Mouse (Mus musculus) MN1 (cell line): ENCODE data around the gene Gripap1.
"Not testable (repeated sequence)": the region's sequence is repeated elsewhere in the genome, so short reads cannot be mapped to it uniquely, and the experiment has no call there.

ENCODE experiments used
- DNase-seq: peaks from one replicate; pipeline ENCODE4 v3.0.0-alpha.2; 2016; ENCODE audit warnings: low spot score

Gripap1 gene

DNA sequence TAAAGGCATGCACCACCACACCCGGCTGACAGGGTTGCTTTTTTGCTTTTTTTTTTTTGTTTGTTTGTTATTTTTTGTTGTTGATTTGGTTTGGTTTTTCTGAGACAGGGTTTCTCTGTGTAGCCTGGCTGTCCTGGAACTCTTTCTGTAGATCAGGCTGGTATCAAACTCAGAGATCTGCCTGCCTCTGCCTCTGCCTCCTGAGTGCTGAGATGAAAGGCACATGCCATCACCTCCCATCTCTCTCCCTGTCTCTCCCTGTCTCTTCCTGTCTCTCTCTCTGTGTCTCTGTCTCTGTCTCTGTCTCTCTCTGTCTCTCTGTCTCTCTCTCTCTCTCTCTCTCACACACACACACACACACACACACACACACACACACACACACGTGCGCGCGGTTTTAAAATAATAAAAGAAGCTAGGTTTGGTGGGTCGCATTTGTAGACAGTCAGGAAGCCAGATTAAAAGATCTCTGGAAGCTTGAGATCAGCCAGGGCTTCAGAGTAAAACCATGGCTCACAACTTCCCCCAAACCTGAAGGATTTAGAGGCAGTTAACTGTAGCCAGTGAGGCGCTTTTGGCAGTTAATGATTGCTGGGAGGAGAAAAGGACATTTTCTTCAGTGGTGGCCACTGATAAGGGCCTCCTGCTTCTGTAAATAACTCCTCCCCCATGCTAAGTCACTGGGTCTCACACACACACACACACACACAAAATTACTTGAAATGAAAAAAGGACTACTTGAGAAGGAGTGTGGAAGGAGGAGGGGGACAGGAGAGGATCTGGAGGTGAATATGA, 10.9 kb upstream of the Gripap1 start:
- DNase-seq = no peak

DNA sequence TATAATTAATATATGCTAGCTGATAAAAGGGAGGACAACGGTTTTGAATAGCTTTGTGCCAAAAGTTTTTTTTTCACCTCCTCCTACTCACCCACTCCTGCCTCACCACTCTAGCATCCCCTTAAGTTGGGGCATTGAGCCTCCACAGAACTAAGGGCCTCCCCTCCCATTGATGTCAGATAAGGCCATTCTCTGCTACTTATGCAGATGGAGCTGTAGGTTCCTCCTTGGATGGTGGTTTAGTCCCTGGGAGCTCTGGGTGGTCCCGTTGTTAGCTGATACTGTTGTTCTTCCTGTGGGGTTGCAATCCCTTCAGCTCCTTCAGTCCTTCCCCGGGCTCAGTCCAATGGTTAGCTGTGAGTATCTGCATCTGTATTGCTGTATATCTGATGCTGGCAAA, 10.3 kb upstream of the Gripap1 start:
- no peak for DNase-seq

DNA sequence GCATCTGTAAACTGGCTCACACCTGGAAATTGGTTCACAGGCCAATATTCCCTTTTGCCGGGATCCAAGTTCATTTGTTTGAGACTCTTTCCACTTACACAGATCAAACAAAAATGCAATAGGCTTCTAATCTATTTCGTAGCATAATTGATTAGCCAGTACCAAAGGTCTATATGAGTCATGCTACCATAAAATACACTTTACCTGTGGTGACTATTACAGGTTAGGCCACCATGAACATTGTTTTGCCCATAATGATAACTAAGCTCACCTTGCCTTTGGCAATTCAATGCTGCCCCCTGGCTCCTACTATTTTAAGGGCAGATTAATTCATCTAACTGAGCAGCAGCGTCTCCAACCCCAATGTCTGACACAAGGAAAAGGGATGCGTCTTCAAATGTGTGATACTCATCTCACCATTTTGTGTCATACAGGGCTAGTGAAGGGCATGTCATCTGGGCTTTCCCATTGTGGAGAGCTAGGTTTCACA, 6.9 kb upstream of the Gripap1 start:
- DNase-seq = no peak

DNA sequence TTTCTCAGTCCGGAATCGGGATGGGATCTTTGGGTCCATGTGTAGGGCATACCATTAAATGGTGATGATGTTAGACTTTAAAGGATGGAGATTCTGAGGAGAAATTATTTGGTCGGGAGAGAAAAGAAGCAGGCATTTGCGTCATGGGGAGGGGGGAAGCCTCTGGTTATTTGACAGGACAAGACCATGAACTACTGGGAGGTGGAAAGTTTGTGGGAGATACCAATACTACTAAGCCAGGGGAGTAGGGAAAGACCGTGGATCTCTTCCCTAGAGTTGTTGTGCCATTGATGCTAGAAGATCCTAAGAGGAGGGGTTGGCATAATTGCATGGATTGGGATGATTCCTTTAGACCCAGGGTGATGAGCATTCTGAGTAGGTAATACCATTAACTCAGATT, 744 bp downstream of the Gripap1 start:
- peak; percentile 26 for DNase-seq

DNA sequence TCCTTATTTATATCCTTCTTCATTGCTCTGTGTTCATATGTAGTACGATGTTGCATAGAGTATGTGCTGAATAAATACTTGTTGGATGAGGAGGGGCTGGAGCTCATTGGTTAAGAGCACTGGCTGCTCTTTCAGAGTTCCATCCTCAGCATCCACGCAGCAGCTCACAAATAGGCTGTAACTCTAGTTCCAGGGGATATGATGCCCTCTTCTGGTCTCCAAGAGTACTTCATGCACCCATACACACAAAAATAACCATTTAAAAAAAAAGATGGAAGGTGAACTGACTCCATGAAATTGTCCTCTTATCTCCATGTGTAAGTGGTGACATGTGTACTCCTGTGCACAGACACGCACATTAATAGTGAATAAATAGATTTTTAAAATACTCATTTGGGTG, 3.8 kb downstream of the Gripap1 start:
- peak; percentile 12 for DNase-seq

DNA sequence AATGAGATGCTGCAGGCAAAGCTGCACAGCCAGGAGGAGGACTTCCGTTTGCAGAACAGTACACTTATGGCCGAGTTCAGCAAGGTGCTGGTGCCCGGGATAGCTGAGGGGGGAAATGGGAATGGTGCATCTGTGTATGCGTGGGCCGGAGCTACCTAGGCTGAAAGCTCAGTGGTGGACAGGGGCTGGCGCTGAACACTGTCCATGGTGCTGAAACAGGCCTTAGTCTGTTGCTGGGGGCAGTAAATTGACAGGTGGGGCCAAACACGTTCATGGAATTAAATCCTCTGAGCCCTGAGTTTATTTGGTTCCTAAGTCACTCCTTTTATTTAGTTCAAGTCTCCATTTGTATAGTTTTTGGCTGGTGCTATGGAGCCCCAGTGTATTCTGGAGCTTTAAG, 5.5 kb downstream of the Gripap1 start:
- DNase-seq = no peak

DNA sequence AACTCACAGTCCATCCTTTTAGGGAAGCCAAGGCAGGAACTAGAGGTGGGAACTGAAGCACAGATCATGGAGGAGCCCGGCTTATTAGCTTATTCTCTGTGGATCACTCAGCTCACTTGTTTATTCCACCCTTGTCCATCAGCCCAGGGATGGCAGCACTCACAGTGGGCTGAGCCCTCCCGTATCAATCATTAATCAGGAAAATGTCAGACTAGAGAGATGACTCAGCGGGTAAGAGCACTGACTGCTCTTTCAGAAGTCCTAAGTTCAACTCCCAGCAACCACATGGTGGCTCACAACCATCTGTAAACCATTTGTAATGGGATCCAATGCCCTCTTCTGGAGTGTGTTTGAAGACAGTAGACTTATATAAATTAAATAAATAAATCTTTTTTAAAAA, 7.8 kb downstream of the Gripap1 start:
- DNase-seq = no peak

DNA sequence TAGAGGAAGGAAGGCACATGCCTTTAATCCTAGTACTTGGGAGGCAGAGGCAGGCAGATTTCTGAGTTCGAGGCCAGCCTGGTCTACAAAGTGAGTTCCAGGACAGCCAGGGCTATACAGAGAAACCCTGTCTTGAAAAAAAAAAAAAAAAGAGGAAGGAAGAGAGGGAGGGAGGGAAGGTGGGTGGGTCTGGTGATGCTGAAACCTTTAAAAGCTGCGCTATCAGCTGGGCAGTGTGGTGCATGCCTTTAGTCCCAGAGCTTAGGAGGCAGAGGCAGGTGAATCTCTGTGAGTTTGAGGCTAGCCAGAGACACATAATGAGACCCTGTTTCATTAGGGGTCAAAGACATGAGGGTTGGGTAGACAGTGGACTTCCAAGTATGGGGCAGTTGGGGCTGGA, 12.6 kb downstream of the Gripap1 start:
- DNase-seq = not testable (repeated sequence)

DNA sequence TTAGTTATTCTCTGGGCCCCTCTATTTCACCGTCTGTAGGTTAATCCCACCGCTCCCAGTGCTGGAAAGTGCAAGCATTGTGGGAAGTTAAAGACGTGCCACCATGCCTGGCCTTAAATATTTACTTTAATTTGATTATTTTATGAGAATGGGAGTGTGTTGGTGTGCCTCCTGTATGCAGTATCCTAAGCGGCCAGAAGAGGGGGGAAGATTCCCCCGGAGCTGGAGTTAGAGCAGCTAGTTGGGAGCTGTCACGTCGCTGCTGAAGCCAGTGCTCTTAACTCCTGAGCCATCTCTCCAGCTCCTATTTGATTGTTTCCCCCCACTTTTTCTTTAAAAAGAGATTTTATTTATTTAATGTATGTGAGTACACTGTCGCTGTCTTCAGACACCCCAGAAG, 25.5 kb downstream of the Gripap1 start:
- not testable (repeated sequence) for DNase-seq

DNA sequence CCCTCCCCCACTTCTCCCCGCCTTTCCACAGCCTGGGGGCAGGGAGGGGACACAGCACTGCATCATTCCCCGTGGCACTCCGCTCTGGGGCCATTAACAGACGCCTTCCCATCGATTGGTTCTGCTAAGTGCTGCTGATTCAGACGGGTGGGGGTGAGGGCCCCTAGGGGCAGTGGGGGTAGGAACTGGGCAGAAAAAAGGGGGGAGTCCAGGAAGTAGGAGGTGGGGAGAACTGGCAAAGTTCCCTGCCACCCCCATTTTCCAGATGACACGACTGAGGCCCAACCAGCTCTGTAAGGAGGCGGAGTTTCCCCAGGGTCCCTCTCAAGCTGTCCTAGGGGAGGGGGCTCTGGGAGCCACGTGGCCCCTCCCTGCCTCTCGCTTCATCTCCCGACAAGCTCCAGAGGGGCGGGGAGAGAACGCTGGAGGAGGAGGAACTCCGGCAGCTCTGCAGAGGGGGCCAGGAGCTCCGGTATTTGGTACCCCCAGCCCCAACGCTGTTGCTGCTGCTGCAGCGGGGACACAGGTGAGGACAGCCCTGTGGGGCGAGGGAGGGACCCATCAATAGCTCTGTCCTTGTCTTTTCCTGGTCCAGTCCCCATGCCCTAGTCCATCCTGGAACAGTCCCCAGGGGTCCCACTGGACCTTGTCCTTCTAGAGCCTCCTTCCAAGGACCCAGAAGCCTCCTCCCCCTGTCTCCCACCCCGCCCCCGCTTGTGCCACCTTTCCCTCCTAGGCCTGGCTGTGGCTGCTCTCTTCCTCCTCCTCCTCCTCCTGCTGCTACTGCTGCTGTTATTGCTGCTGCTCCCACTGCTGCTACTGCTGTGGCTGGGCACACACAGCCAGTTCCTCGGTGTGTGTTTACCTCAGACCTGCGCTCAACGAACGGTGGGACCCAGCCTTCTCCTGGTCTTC, 32.6 kb downstream of the Gripap1 start, which contains the start of gene Kcnd1:
Gene Kcnd1 (plus strand): TSS at position 425 of the 915 bp plus-strand sequence.
- DNase-seq = peak; percentile 36

DNA sequence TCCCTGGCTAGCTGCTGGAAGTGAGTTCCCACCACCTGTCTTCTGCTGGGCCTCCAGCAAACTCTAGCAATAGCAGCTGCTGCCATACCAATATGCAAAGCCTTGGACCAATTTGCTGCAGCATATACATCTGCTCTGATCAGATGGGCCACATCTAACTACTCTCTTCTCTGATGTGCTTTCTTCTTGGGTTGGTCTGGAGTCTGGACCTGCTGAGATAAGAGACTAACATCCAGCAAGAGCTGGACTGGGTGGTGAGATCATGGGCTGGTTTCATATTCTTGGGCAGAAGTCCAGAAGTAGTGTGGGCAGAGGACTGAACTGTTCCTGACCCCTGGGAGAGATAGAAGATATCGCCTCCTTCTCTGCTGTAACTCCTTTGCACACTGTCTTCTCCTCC, 47.6 kb downstream of the Gripap1 start:
- peak; percentile 51 for DNase-seq

DNA sequence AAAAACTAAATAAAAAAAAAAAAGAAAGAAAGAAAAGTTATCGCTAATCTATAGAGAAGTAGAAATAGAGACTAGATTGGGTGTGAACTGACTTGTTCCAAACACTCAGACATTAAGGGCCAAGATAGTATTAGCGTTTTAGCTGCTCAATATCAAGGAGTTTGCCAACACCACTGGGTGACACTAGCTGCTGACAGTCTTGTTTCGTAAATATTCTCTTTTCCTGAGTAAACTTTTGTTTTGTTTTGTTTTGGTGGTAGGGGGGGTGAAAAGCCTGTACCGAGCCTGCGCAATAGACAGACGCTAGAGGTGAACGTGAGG, 51.2 kb downstream of the Gripap1 start:
- no peak for DNase-seq

DNA sequence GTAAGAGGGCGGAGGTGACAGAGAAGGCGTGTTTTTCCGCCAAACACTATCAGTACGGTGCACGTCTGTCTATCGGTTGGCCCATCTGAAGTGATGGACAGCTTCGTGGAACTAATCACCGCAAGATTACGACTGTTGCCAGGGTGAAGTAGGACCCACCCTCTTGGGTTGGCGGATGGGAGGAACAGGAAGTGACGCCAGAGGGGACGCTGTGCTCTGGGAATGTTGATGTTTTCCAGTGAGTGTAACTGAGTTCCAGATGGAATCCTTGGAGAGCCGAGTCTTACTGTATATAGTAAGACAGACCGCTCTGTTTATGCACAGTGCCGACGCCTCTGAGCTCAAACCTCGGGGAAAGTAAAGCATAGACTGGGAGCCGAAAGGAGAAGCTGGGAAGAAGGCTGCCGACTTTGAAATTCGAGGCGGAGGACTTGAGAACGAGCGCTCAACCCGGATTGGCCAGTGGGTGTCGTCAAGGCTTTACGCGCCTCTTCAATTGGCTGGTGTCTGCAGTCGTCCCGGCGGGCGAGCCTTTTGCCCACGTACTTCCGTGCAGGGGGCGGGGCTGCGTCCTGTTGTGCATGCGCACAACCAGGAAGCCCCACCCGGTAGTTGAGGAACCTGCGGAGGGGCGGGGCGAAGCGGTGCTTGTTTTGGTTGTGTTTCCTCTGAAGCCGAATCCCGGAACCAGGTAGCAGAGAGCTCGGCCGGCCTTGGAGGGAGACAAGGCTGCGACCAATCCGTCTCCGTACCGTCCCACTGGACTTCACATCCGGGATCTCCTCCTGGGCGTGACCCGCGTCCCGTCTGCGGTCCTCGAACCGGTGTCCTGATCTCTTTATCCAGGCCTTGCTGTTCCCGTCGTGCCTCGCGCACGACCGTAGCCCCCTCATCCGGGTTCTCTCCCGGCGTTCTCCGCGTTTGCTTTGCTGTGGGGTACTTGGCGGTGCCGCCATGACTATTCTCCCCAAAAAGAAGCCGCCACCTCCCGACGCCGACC, 51.9 kb downstream of the Gripap1 start, which contains the start of gene Otud5:
Gene Otud5 (plus strand): TSS at position 202 of the 1,000 bp plus-strand sequence.
- DNase-seq = peak; percentile 97

DNA sequence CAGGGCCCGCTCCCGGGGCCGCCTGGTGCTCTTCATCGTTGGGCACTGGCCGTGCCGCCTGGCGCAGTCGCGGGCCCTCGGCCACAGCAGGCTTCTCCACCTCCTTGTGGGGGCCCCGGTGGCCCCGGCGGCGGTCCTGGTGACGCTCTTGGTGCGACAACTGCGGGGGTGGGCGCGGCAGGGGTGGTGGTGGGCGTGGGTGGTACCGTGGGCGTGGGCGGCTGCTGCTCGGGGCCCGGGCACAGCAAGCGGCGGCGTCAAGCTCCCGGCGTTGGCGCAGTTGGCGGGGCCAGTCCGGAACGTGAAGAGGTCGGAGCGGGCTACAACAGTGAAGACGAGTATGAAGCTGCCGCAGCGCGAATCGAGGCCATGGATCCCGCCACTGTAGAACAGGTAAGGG, 52.8 kb downstream of the Gripap1 start:
- DNase-seq = no peak

DNA sequence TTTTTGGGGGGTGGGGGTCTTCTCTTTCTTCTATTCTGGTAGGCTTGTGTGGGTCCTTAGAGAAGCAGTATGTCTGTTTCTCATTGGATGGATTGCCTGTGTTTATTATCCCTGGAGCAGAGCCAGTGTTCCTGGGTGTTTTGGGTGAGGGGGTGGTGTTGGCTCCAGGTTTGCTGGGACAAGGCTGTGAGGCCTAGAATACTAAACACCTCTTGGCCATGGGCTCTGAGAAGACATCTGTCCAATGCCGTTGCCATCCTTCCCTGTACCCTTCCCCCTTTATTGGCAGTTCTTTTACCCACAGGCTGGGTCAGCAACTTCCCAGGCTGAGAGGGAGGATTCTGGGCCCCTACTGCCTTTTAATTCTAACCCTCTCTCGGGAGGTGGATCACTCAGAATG, 58.3 kb downstream of the Gripap1 start:
- DNase-seq = no peak

DNA sequence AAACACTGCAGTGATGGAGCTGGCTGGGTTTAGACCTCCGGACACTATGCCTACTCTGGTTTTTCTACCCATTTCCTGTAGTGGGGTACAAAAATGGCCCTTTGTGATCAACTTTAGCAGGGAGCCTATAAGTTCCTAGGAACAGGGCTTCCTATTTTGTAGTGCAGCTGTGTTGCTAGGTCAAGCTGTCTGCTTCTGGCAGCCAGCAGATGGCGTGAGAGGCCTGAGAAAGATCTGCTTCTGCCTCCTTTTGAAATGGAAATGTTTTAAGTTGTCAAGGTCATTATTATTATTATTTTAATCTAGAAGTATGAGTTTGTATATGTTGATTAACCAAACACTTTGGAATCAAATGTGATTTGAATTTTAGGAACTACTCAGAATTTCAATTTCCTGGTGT, 65.0 kb downstream of the Gripap1 start:
- peak; percentile 62 for DNase-seq

DNA sequence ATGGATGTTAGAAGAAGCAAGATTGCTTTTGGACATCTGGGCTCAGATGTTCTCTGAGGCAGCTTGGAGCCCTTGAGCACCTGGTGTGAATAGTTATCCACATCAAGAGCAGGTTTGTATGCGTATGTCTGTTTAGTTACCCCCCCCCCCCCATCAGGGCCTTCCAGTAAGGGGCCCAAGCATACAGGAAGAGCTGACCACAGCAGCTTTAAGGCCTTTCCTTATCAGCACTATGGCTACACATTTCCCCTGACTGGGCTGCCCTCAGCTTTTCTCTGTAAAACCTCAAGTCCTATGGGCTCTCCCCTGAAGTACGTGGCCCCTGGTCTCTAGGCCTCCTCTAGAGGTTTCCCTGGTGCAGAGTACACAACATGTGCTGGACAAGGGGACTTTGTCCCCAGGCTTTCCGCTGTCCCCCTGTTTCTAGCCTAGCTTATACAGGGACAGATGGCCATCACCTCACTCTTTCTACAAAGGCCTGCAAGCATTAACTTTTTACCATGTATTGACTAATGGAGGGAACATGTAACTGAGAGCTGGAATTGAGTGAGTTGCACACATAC, 69.7 kb downstream of the Gripap1 start:
- no peak for DNase-seq

DNA sequence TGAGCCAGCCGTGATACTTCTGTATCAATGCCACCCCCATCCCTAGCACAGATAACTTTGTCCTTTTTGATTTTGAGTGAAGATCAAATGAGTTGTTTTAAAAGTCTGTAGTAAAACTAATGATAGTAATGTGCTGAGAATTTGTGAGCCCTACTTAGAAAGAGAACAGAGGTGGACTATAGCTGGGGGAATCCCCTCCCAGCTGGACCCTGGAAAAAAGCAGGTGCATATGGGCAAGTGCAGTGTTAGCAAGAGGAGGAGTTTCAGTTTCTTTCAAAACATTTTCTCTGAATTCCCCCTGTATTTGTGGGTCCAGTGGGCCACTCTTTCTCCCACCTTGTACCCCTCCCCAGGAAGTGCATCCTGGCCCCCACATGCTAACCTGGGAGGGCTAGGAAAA, 73.6 kb downstream of the Gripap1 start:
- DNase-seq = no peak

DNA sequence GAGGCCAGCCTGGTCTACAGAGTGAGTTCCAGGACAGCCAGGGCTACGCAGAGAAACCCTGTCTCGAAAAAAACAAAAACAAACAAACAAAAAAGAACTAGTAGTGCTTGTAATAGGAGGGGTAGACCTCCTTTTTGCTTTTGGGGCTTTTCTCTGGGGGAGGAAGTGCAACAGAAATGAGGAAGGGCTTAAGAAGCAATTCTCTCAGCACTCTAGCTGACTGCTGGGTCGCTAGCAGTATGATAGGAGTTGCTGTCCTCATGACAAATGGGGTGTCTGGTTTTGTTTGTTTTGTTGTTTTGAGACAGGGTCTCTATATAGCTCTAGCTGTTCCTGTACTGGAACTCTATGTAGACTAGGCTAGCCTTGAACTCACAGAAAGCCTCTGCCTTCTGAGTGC, 75.0 kb downstream of the Gripap1 start:
- no peak for DNase-seq

DNA sequence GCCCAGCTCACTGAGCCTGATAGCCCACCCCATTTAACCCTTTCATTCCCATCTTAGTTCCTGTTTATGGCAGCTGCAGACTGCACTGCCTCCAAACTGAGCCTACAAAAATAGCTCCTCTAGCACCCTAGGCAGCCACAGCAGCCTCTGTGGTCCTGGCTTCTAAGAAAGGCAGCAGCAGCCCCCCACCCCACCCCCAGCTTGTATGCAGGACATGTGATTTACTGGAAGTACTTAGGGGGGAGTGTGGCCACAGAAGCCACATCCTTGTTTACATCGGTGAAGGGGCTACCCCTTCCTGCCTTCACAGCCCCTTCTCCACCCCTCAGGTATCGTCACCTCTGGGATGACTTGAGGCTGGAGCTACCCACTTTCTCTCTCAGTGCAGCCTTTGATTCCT, 75.8 kb downstream of the Gripap1 start:
- DNase-seq = no peak

DNA sequence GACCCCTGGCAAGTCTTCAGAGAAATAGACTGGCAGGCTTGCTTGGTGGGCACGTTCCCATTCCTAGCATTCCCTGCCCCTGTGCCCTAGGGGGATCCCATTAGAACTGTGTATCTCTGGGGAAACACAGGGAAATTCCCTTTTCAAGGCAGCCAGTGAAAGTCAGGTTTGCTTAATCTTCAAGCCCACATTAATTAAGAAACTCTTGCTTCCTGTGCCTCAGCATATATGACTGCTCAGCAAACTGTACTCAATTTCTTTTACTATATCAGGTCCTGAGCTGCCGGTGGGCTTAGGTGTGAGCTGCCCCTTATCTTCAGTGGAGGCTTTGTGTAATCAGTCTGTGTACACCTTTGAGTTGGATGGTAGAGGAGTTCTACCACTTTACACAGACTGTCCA, 76.2 kb downstream of the Gripap1 start:
- no peak for DNase-seq
